Mouse (Mus musculus) ES-E14 (cell line): ENCODE data around the gene Ndufb8. TPM values are rescaled to one million over a fixed set of nuclear protein-coding genes. Genes with fewer than 3 reads are reported as not detected.

ENCODE experiments used
- DNase-seq: peaks from one replicate; pipeline ENCODE4 v3.0.0-alpha.2; 2013; ENCODE audit warnings: low read depth, low spot score
- H3K27ac ChIP-seq: 2 replicates; pipeline ENCODE4 v1.5.1; 2012; ENCODE audit warnings: low read depth, mild to moderate bottlenecking, low read length, moderate library complexity, mixed read lengths; ENCODE audit not compliant: poor library complexity, insufficient read depth, severe bottlenecking
- H3K36me3 ChIP-seq: 2 replicates; pipeline ENCODE4 v1.6.1; 2012; ENCODE audit warnings: mild to moderate bottlenecking, low read length, moderate library complexity, mixed read lengths; ENCODE audit not compliant: control insufficient read depth, poor library complexity, insufficient read depth, severe bottlenecking
- H3K4me1 ChIP-seq, 2 experiments: fragments of 150-350 bp in 1 of 2; sonication (generic) in 1 of 2; 2 replicates each; pipeline ENCODE4 v1.6.1; 2012; ENCODE audit warnings: low read length in 2 of 2, mild to moderate bottlenecking in 1 of 2, mixed read lengths in 1 of 2; ENCODE audit not compliant: control insufficient read depth in 2 of 2, insufficient read depth in 2 of 2, poor library complexity in 1 of 2
- H3K4me3 ChIP-seq, 2 experiments: fragments of 150-350 bp in 1 of 2; sonication (generic) in 1 of 2; 2 replicates each; pipeline ENCODE4 v1.5.1; 2012; ENCODE audit warnings: low read length in 2 of 2, low read depth in 1 of 2, mild to moderate bottlenecking in 1 of 2, mixed read lengths in 1 of 2; ENCODE audit not compliant: insufficient read depth in 1 of 2, poor library complexity in 1 of 2, severe bottlenecking in 1 of 2
- H3K9ac ChIP-seq: 2 replicates; pipeline ENCODE4 v1.6.1; 2012; ENCODE audit warnings: low read depth, mild to moderate bottlenecking, low read length, mixed read lengths; ENCODE audit not compliant: poor library complexity, insufficient read depth, severe bottlenecking
- H3K9me3 ChIP-seq: fragments of 150-350 bp; sonication (generic); 2 replicates; pipeline ENCODE4 v1.6.1; 2012; ENCODE audit warnings: low read depth, mild to moderate bottlenecking, low read length; ENCODE audit not compliant: control insufficient read depth, insufficient read depth
- CHD2 ChIP-seq: IDR thresholded peaks from 2 replicates; pipeline ENCODE4 v1.6.1; 2014; ENCODE audit warnings: mild to moderate bottlenecking, low read depth, low read length, inconsistent platforms
- HCFC1 ChIP-seq: IDR thresholded peaks from 2 replicates; pipeline ENCODE4 v1.6.1; 2012; ENCODE audit warnings: low read length, inconsistent platforms, borderline replicate concordance; ENCODE audit not compliant: insufficient read depth
- MAFK ChIP-seq: IDR thresholded peaks from 2 replicates; pipeline ENCODE4 v1.6.1; 2014; ENCODE audit warnings: mild to moderate bottlenecking, low read depth, low read length, inconsistent platforms; ENCODE audit not compliant: insufficient read depth
- ZC3H11A ChIP-seq: IDR thresholded peaks from 2 replicates; pipeline ENCODE4 v1.6.1; 2012; ENCODE audit warnings: low read depth, mild to moderate bottlenecking, inconsistent platforms, low read length, borderline replicate concordance
- ZNF384 ChIP-seq: IDR thresholded peaks from 2 replicates; pipeline ENCODE4 v1.6.1; 2012; ENCODE audit warnings: low read depth, low read length, inconsistent platforms
- in situ Hi-C, 2 experiments: fragments of 600-800 bp; cut with MboI; formaldehyde crosslinking; loops; one replicate each; pipeline ENCODE4 v1.15.1; 2025; ENCODE audit warnings: low sequenced_read_pairs in 2 of 2, inconsistent platforms in 1 of 2; ENCODE audit not compliant: unreplicated experiment in 2 of 2
- total RNA-seq: library from RNA; depleted of rRNA; stranded (reverse); fragments of 300-350 nt; gene quantifications from 2 replicates; pipeline ENCODE4 v1.2.3, GENCODE M21; 2012

Gene Ndufb8
- total RNA-seq, 1 experiment = 431 TPM

- H3K27ac ChIP-seq = no peak overlapping the region
- in situ Hi-C loops = no loop called here
- peak overlapping the region; percentile 58 to 59 for H3K4me3 ChIP-seq
- TF ChIP-seq HCFC1 (no peak), CHD2 (no peak), ZC3H11A (no peak), ZNF384 (no peak), MAFK (no peak)
- H3K9ac ChIP-seq = no peak overlapping the region
- H3K36me3 ChIP-seq = no peaks in the 10 kb centered on the region
- no peaks in the 10 kb centered on the region for H3K9me3 ChIP-seq
- no peak for DNase-seq
- peaks cover 0 to 7% of the 10 kb centered on the region in 2 experiments; a peak in 1 of 4 replicates for H3K4me1 ChIP-seq
Observed at GRCm38 (mm10) chr19:44511451-44512231, 43.6 kb downstream of the Ndufb8 start.

- H3K4me1 ChIP-seq = peaks cover 0 to 7% of the 10 kb centered on the region in 2 experiments; a peak in 1 of 4 replicates
- TF ChIP-seq ZNF384 = peak; percentile 54; the same call in 1 of the 2 replicates
- no peak for TF ChIP-seq ZC3H11A
- H3K9ac ChIP-seq = no peak overlapping the region
- H3K4me3 ChIP-seq = peak overlapping the region in 1 of 2 experiments; percentile 58; a peak in 1 of 4 replicates
- in situ Hi-C loops = no loop called here
- no peaks in the 10 kb centered on the region for H3K36me3 ChIP-seq
- no peaks in the 10 kb centered on the region for H3K9me3 ChIP-seq
- no peak overlapping the region for H3K27ac ChIP-seq
- DNase-seq = no peak
Observed at GRCm38 (mm10) chr19:44510534-44511175, 44.6 kb downstream of the Ndufb8 start.

- no peak for DNase-seq
- in situ Hi-C loops = no loop called here
- no peak overlapping the region for H3K4me3 ChIP-seq
- H3K27ac ChIP-seq = no peak overlapping the region
- no peak for TF ChIP-seq MAFK
- no peaks in the 10 kb centered on the region for H3K4me1 ChIP-seq
- H3K36me3 ChIP-seq = no peaks in the 10 kb centered on the region
- H3K9me3 ChIP-seq = no peaks in the 10 kb centered on the region
- H3K9ac ChIP-seq = no peak overlapping the region
Observed at GRCm38 (mm10) chr19:44502741-44503140, 52.5 kb downstream of the Ndufb8 start.

- no peaks in the 10 kb centered on the region for H3K36me3 ChIP-seq
- in situ Hi-C loops = no loop called here
- TF ChIP-seq CHD2 = no peak
- TF ChIP-seq HCFC1 = no peak
- no peak for TF ChIP-seq MAFK
- no peak for TF ChIP-seq ZNF384
- TF ChIP-seq ZC3H11A = no peak
- no peak overlapping the region for H3K9ac ChIP-seq
- no peaks in the 10 kb centered on the region for H3K4me1 ChIP-seq
- no peaks in the 10 kb centered on the region for H3K9me3 ChIP-seq
- DNase-seq = no peak
- no peak overlapping the region for H3K27ac ChIP-seq
- no peak overlapping the region for H3K4me3 ChIP-seq
Observed at GRCm38 (mm10) chr19:44501925-44502324, 53.3 kb downstream of the Ndufb8 start.

- H3K9ac ChIP-seq = no peak overlapping the region
- H3K4me1 ChIP-seq = no peaks in the 10 kb centered on the region
- TF ChIP-seq MAFK (no peak), CHD2 (no peak), HCFC1 (no peak), ZNF384 (no peak), ZC3H11A (no peak)
- no peak overlapping the region for H3K27ac ChIP-seq
- H3K9me3 ChIP-seq = no peaks in the 10 kb centered on the region
- no peak for DNase-seq
- H3K4me3 ChIP-seq = no peak overlapping the region
- no peaks in the 10 kb centered on the region for H3K36me3 ChIP-seq
- in situ Hi-C loops = no loop called here
Observed at GRCm38 (mm10) chr19:44500240-44500639, 55.0 kb downstream of the Ndufb8 start.
